Mouse (Mus musculus) brain, embryonic 14.5 days (tissue): ENCODE measurements at regions not wholly inside any gene's neighbourhood (a gene's known extent, or its start where the extent isn't known, plus 50 kb on each side); places are given as distances from the start of the nearest gene placed in this dataset.

Experiments used
- CTCF ChIP-seq: fragments of 200-500 bp; IDR thresholded peaks from 2 replicates; pipeline ENCODE4 v1.5.1; 2012; ENCODE audit warnings: inconsistent platforms, mild to moderate bottlenecking, moderate library complexity, borderline replicate concordance; ENCODE audit not compliant: insufficient read depth, insufficient read length; ENCODE audit errors: extremely low read depth
- POLR2A ChIP-seq: fragments of 200-500 bp; IDR thresholded peaks from 2 replicates; pipeline ENCODE4 v1.6.1; 2012; ENCODE audit warnings: mild to moderate bottlenecking, inconsistent platforms, borderline replicate concordance; ENCODE audit not compliant: poor library complexity, insufficient read depth, insufficient read length, severe bottlenecking; ENCODE audit errors: extremely low read depth

DNA sequence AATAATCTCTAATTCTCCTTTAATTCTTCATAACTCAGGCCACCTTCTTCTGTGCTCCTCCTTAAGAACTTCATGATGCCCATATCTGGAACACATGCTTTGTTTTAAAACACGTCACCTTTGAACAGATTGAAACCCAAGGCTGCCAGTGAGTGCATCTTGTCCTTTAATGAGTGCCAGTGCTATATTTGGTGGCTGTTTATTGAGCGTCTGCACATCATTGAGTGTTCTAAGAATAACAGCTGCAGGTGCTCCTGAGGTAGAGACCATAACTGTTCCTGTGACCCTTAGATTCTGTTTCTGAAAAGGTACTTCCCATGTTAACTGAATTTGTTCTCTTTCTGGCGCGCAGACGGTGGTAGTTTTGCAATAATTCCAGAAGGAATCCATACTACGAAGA is 1006.4 kb upstream of the Adgrl4 start:
- TF ChIP-seq CTCF (no peak), POLR2A (no peak)
